Mouse (Mus musculus) midbrain, embryonic 15.5 days (tissue): Measurements from ENCODE around the gene Ube4a. TPM values are rescaled to one million over a fixed set of nuclear protein-coding genes. Genes with fewer than 3 reads are reported as not detected.

Source experiments
- ATAC-seq: fragments of 200-750 bp; cut with Nextera tagmentation; replicated peaks from 2 replicates; pipeline ENCODE4 v1.8.0; 2017; ENCODE audit warnings: moderate TSS enrichment
- H3K27ac ChIP-seq: fragments of 300-500 bp; sonication (generic); 2 replicates; pipeline ENCODE4 v1.5.1; 2015; ENCODE audit warnings: mild to moderate bottlenecking, inconsistent platforms
- H3K27me3 ChIP-seq: fragments of 300-500 bp; sonication (generic); replicated peaks from 2 replicates; pipeline ENCODE4 v1.6.1; 2015; ENCODE audit warnings: inconsistent platforms
- H3K36me3 ChIP-seq: fragments of 300-500 bp; sonication (generic); replicated peaks from 2 replicates; pipeline ENCODE4 v1.6.1; 2015; ENCODE audit warnings: inconsistent platforms
- H3K4me1 ChIP-seq: fragments of 300-500 bp; sonication (generic); 2 replicates; pipeline ENCODE4 v1.6.1; 2015; ENCODE audit warnings: inconsistent platforms
- H3K4me2 ChIP-seq: fragments of 300-500 bp; sonication (generic); 2 replicates; pipeline ENCODE4 v1.6.1; 2015; ENCODE audit warnings: inconsistent platforms, mild to moderate bottlenecking, moderate library complexity
- H3K4me3 ChIP-seq: fragments of 300-500 bp; sonication (generic); 2 replicates; pipeline ENCODE4 v1.5.1; 2015; ENCODE audit warnings: mild to moderate bottlenecking, inconsistent platforms
- H3K9ac ChIP-seq: fragments of 300-500 bp; sonication (generic); 2 replicates; pipeline ENCODE4 v1.6.1; 2015; ENCODE audit warnings: mild to moderate bottlenecking, inconsistent platforms
- H3K9me3 ChIP-seq: fragments of 300-500 bp; sonication (generic); 2 replicates; pipeline ENCODE4 v1.6.1; 2016; ENCODE audit warnings: inconsistent platforms
- WGBS: fragments of 180-500 bp; shearing (Covaris S2); methylation state at CpG from one replicate; pipeline ENCODE4 v1.1.7; 2015; ENCODE audit warnings: mixed read lengths; 5-methylcytosine and 5-hydroxymethylcytosine counted together
- polyA plus RNA-seq: library from polyadenylated mRNA; unstranded; fragments of >200 nt; fragmentation: Nextera tagmentation; extraction: Ambion mirVana; gene quantifications from 2 replicates; pipeline ENCODE4 v1.2.1, GENCODE M21; 2015

The Ube4a gene
- polyA plus RNA-seq, 1 experiment from 2014 or later: 40.5 TPM

DNA sequence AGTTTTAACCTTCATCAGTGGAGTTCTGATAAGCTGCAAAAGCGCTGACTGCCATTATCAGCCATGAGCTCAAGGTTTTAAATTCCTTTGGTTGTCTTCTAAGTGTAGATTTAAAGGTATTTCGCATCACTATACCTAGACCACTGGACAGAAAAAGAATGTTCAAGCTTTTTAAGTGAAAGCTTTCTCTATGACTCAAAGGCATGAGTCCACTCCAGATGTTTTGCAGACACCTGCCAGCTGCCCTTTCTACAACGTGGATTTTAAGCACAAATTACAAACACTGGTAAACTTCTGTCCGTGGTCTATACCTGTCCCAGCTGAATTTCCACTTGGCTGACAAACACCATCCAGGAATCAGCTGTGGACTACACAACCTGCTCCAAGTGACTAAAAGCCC is 29.6 kb upstream of the Ube4a start:
- Histone ChIP-seq H3K27ac (no peak overlapping the region), H3K36me3 (no peaks in the 10 kb centered on the region), H3K9me3 (no peaks in the 10 kb centered on the region), H3K4me3 (no peak overlapping the region), H3K27me3 (no peaks in the 10 kb centered on the region), H3K4me1 (no peaks in the 10 kb centered on the region), H3K4me2 (no peak overlapping the region), H3K9ac (no peak overlapping the region)
- WGBS: 84% methylated on average over 4 of the region's 4 CpGs
- ATAC-seq: no peak

DNA sequence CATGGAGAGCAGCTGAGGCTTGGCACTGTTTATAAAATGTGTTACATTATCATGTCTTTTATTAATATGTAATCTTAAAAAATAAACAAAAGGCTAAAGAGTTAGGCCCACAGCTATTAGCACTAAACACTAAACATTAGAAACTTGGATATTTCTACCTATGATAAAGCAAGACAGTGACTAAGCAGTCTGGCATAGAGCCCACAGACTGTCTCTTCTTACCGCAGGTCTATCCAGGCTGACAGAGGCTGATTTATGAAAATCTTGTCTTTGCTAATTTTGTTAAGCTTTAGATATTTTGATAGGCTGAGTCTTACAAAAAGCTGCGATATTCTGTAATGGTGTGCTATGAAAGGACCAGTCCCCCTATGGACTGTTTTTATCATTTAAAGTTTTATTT is 27.9 kb upstream of the Ube4a start:
- H3K4me3 ChIP-seq: no peak overlapping the region
- H3K4me2 ChIP-seq: no peak overlapping the region
- no peak overlapping the region for H3K9ac ChIP-seq
- H3K36me3 ChIP-seq: no peaks in the 10 kb centered on the region
- no peaks in the 10 kb centered on the region for H3K9me3 ChIP-seq
- no peak for ATAC-seq
- no peaks in the 10 kb centered on the region for H3K4me1 ChIP-seq
- no peak overlapping the region for H3K27ac ChIP-seq
- 93% methylated on average over 2 of the region's 2 CpGs for WGBS
- H3K27me3 ChIP-seq: no peaks in the 10 kb centered on the region

DNA sequence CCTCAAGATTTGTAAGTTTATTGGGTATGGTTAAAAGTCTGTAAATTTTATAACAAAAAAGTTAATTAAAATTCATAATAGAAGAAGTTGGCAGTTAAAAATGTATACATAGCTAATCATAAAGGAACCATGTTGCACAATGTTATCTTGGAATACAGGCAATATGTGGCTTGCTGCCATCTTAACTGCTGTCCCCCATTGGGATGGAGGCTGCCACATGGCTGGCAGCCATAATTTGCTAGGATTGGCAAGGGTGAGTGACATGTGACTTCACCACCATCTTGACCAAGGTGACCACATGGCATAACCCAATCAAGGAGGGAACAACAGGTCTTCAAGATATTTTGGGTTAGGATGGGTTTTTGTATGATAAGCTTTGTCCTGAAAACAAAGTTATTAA is 26.9 kb upstream of the Ube4a start:
- Histone ChIP-seq H3K4me2 (no peak overlapping the region), H3K9ac (no peak overlapping the region), H3K9me3 (no peaks in the 10 kb centered on the region), H3K27ac (no peak overlapping the region), H3K36me3 (no peaks in the 10 kb centered on the region), H3K4me1 (no peaks in the 10 kb centered on the region), H3K4me3 (no peak overlapping the region), H3K27me3 (no peaks in the 10 kb centered on the region)
- ATAC-seq: no peak

- 87% methylated on average over 2 of the region's 2 CpGs for WGBS
- Histone ChIP-seq H3K9me3 (no peaks in the 10 kb centered on the region), H3K4me1 (no peaks in the 10 kb centered on the region), H3K9ac (no peak overlapping the region), H3K27ac (no peak overlapping the region), H3K27me3 (no peaks in the 10 kb centered on the region), H3K4me2 (no peak overlapping the region), H3K36me3 (no peaks in the 10 kb centered on the region), H3K4me3 (no peak overlapping the region)
- no peak for ATAC-seq
Observed at GRCm38 (mm10) chr9:44991821-44992220, 26.4 kb upstream of the Ube4a start.

DNA sequence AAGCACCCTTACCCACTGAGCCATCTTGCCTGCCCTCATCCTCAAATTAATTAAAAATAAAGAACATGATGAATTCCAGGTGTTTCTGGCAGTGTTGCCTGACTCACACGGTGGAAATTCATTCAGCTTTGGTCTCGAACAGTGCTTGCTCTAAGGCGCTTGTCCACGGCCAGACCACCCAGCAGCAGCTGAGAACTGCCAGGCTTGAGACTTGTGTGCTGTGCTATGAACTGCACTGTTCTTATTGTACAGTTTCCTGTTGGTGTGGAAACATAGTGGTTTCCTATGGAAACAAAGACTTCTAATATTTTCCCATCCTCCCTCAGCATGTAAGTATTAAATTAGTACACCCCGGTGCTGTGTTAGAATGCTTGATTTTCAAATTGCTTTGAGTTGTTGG is 21.6 kb upstream of the Ube4a start:
- no peaks in the 10 kb centered on the region for H3K4me1 ChIP-seq
- no peak for ATAC-seq
- H3K4me3 ChIP-seq: no peak overlapping the region
- no peaks in the 10 kb centered on the region for H3K9me3 ChIP-seq
- H3K4me2 ChIP-seq: no peak overlapping the region
- H3K9ac ChIP-seq: no peak overlapping the region
- H3K36me3 ChIP-seq: no peaks in the 10 kb centered on the region
- no peak overlapping the region for H3K27ac ChIP-seq
- 69% methylated on average over 5 of the region's 5 CpGs for WGBS
- H3K27me3 ChIP-seq: no peaks in the 10 kb centered on the region

DNA sequence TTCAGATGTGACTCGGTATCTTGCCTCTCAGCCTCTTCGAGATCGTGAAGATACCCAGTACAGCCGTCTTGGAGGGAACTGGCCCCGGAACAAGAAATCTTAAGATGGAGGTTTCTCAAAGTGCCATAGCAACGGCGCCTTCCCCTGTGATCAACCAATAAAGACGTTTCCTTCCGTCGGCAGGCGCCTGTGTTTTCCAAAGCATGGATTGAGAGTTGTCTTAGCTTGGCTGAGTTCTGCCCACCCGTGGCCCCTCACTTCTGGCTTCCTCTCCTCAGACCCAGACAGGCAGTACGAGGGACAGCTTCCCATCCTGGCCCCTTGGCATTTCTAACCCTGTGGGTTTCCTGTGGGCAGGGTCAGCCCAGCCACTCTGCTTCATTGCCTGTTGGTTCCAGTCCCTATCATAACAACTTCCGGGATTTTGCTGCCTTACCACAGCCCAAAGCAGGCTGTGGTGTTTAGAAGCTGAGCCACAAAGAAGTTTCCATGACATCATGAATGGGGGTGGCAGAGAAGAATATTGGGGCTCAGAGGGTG is 20.9 kb upstream of the Ube4a start:
- Histone ChIP-seq H3K27me3 (no peaks in the 10 kb centered on the region), H3K27ac (no peak overlapping the region), H3K4me1 (no peaks in the 10 kb centered on the region), H3K36me3 (no peaks in the 10 kb centered on the region), H3K4me3 (no peak overlapping the region), H3K9ac (no peak overlapping the region), H3K9me3 (no peaks in the 10 kb centered on the region), H3K4me2 (no peak overlapping the region)
- 47% methylated on average over 14 of the region's 14 CpGs for WGBS
- ATAC-seq: no peak

- no peaks in the 10 kb centered on the region for H3K4me1 ChIP-seq
- no peak overlapping the region for H3K4me3 ChIP-seq
- H3K27ac ChIP-seq: no peak overlapping the region
- no peak overlapping the region for H3K9ac ChIP-seq
- no peaks in the 10 kb centered on the region for H3K27me3 ChIP-seq
- no peaks in the 10 kb centered on the region for H3K36me3 ChIP-seq
- H3K4me2 ChIP-seq: no peak overlapping the region
- WGBS: 85% methylated on average over 3 of the region's 3 CpGs
- no peak for ATAC-seq
- no peaks in the 10 kb centered on the region for H3K9me3 ChIP-seq
Observed at GRCm38 (mm10) chr9:44985721-44986161, 20.3 kb upstream of the Ube4a start.

DNA sequence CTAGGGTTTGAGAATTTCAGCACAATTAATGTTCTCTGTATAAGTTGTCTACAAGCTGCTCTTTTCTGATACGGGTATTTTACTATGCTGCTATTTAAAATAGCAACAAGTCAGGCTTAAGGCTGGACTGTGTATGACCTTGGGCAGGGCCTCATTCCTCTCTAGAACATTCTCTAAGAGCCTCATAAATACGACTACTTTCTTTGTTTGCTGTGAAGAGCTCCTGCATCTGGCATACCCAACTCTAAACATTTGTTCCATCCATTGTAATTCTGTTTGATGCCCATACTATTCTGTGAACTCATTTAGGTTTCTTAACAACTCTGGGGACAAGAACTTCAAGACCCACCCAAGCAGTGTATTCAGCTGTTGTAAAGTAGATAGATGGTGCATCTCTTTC is 17.6 kb upstream of the Ube4a start:
- H3K36me3 ChIP-seq: no peaks in the 10 kb centered on the region
- H3K27me3 ChIP-seq: no peaks in the 10 kb centered on the region
- H3K9me3 ChIP-seq: no peaks in the 10 kb centered on the region
- H3K4me1 ChIP-seq: no peaks in the 10 kb centered on the region
- ATAC-seq: no peak
- H3K4me2 ChIP-seq: no peak overlapping the region
- no peak overlapping the region for H3K9ac ChIP-seq
- 71% methylated on average over 2 of the region's 2 CpGs for WGBS
- H3K27ac ChIP-seq: no peak overlapping the region
- no peak overlapping the region for H3K4me3 ChIP-seq

GRCm38 (mm10) chr9:44982531-44982930 is 17.1 kb upstream of the Ube4a start:
- no peaks in the 10 kb centered on the region for H3K9me3 ChIP-seq
- H3K4me2 ChIP-seq: no peak overlapping the region
- WGBS: 89% methylated on average over 3 of the region's 3 CpGs
- H3K27ac ChIP-seq: no peak overlapping the region
- no peaks in the 10 kb centered on the region for H3K27me3 ChIP-seq
- no peaks in the 10 kb centered on the region for H3K4me1 ChIP-seq
- H3K4me3 ChIP-seq: no peak overlapping the region
- no peak for ATAC-seq
- H3K9ac ChIP-seq: no peak overlapping the region
- no peaks in the 10 kb centered on the region for H3K36me3 ChIP-seq

GRCm38 (mm10) chr9:44982081-44982480 is 16.7 kb upstream of the Ube4a start:
- Histone ChIP-seq H3K27ac (no peak overlapping the region), H3K4me3 (no peak overlapping the region), H3K4me2 (no peak overlapping the region), H3K9me3 (no peaks in the 10 kb centered on the region), H3K9ac (no peak overlapping the region), H3K4me1 (no peaks in the 10 kb centered on the region), H3K27me3 (no peaks in the 10 kb centered on the region), H3K36me3 (no peaks in the 10 kb centered on the region)
- ATAC-seq: no peak
- 87% methylated on average over 8 of the region's 8 CpGs for WGBS

GRCm38 (mm10) chr9:44981676-44982075 is 16.3 kb upstream of the Ube4a start, which contains the start of gene Cd3d:
Cd3d (plus strand) TSS chr9:44981786.
- Histone ChIP-seq H3K9me3 (no peaks in the 10 kb centered on the region), H3K9ac (no peak within 1 kb of the TSS), H3K4me2 (no peak within 1 kb of the TSS), H3K4me3 (no peak within 1 kb of the TSS), H3K36me3 (no peaks in the 10 kb centered on the region), H3K27me3 (no peaks in the 10 kb centered on the region), H3K27ac (no peak within 1 kb of the TSS), H3K4me1 (no peaks in the 10 kb centered on the region)
- ATAC-seq: no peak
- WGBS: 77% methylated on average over 4 of the region's 4 CpGs

DNA sequence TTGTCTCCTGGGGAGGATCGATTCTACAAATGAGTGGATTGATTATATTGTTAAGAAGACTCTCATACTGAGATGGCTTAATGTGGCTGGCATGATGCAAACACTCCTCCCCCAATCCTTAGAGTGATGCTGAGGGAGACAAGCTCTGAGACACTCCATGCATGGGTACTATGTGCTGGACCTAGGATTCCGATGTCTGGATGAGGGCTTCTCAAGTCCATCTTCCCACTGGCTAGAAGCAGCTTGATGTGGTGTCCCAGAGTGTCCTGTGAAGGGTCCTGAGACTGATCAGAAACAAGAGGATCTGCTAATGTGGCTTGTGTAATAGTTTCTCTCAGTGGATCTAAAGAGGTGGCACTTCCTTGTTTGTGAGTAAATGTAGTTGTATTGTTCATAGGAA is 15.7 kb upstream of the Ube4a start:
- no peak overlapping the region for H3K9ac ChIP-seq
- no peak overlapping the region for H3K4me2 ChIP-seq
- no peak overlapping the region for H3K27ac ChIP-seq
- H3K27me3 ChIP-seq: no peaks in the 10 kb centered on the region; the same call in 1 of the 2 replicates
- H3K4me3 ChIP-seq: no peak overlapping the region
- H3K36me3 ChIP-seq: no peaks in the 10 kb centered on the region
- no peaks in the 10 kb centered on the region for H3K4me1 ChIP-seq
- no peak for ATAC-seq
- 89% methylated on average over 2 of the region's 2 CpGs for WGBS
- no peaks in the 10 kb centered on the region for H3K9me3 ChIP-seq

DNA sequence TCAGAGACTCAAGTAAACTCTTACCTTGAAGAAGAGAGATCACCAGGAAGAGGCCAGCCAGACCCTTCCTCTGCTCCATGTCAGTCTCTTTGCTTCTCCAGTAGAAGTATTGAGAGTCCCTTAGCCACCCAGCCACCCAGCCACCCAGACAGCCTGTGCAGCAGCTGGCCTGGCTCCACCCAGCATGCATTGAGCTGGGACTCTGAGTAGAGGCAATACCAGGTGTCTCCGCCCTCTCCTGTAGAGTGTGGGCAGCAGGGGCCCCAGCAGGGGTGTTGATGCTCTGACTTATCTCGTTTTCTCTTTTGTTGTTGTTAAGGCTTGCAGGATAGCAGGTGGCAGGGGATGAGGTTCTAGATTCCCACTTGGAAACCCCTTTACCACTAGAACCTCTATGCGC is 14.8 kb upstream of the Ube4a start, which contains the start of gene Cd3g:
Gene Cd3g (minus strand): TSS at position 190 of the 400 bp plus-strand sequence.
- WGBS: 66% methylated on average over 3 of the region's 3 CpGs
- Histone ChIP-seq H3K27me3 (no peaks in the 10 kb centered on the region; the same call in 1 of the 2 replicates), H3K4me3 (no peak within 1 kb of the TSS), H3K9ac (no peak within 1 kb of the TSS), H3K36me3 (no peaks in the 10 kb centered on the region), H3K9me3 (no peaks in the 10 kb centered on the region), H3K4me2 (no peak within 1 kb of the TSS), H3K27ac (no peak within 1 kb of the TSS), H3K4me1 (no peaks in the 10 kb centered on the region)
- ATAC-seq: no peak
